Mouse (Mus musculus) regulatory T cell (primary cell): ENCODE results near the gene Slc25a21.

Source experiments
- in situ Hi-C: fragments of 300-600 bp; cut with MboI, MseI; formaldehyde crosslinking; loops from one replicate; pipeline ENCODE4 v1.15.1; 2025; ENCODE audit warnings: high pct_unique_total_duplicates

The Slc25a21 gene

GRCm38 (mm10) chr12:57072616-57073015, 124.7 kb downstream of the Slc25a21 start:
- in situ Hi-C loops: no loop called here

- in situ Hi-C loops: no loop called here
Observed at GRCm38 (mm10) chr12:57068607-57069006, 128.7 kb downstream of the Slc25a21 start.

- in situ Hi-C loops: no loop called here
Observed at GRCm38 (mm10) chr12:57019737-57020136, 177.5 kb downstream of the Slc25a21 start.

- in situ Hi-C loops: no loop called here
Observed at GRCm38 (mm10) chr12:57016845-57017244, 180.4 kb downstream of the Slc25a21 start.

- in situ Hi-C loops: no loop called here
Observed at GRCm38 (mm10) chr12:57016324-57016723, 180.9 kb downstream of the Slc25a21 start.

- in situ Hi-C loops: no loop called here
Observed at GRCm38 (mm10) chr12:57009010-57009409, 188.3 kb downstream of the Slc25a21 start.

GRCm38 (mm10) chr12:56986049-56986448, 211.2 kb downstream of the Slc25a21 start:
- in situ Hi-C loops: loop anchor here (25.0 kb wide), 1 partner anchor 924 kb away; no protein-coding TSS in a partner anchor

GRCm38 (mm10) chr12:56982066-56982626, 215.1 kb downstream of the Slc25a21 start:
- in situ Hi-C loops: loop anchor here (25.0 kb wide), 1 partner anchor 920 kb away; no protein-coding TSS in a partner anchor

GRCm38 (mm10) chr12:56975256-56975655, 222.0 kb downstream of the Slc25a21 start:
- in situ Hi-C loops: loop anchor here (25.0 kb wide), 1 partner anchor 913 kb away; no protein-coding TSS in a partner anchor

GRCm38 (mm10) chr12:56963236-56963635, 234.0 kb downstream of the Slc25a21 start:
- in situ Hi-C loops: no loop called here

GRCm38 (mm10) chr12:56959230-56960051, 237.8 kb downstream of the Slc25a21 start:
- in situ Hi-C loops: no loop called here

GRCm38 (mm10) chr12:56958244-56958643, 239.0 kb downstream of the Slc25a21 start:
- in situ Hi-C loops: no loop called here

- in situ Hi-C loops: no loop called here
Observed at GRCm38 (mm10) chr12:56951749-56952657, 245.3 kb downstream of the Slc25a21 start.

- in situ Hi-C loops: no loop called here
Observed at GRCm38 (mm10) chr12:56944265-56944664, 253.0 kb downstream of the Slc25a21 start.

- in situ Hi-C loops: no loop called here
Observed at GRCm38 (mm10) chr12:56940861-56941260, 256.4 kb downstream of the Slc25a21 start.

- in situ Hi-C loops: no loop called here
Observed at GRCm38 (mm10) chr12:56918145-56918544, 279.1 kb downstream of the Slc25a21 start.

GRCm38 (mm10) chr12:56906476-56906875, 290.8 kb downstream of the Slc25a21 start:
- in situ Hi-C loops: no loop called here

- in situ Hi-C loops: no loop called here
Observed at GRCm38 (mm10) chr12:56905652-56906305, 291.5 kb downstream of the Slc25a21 start.

- in situ Hi-C loops: no loop called here
Observed at GRCm38 (mm10) chr12:56905222-56905621, 292.1 kb downstream of the Slc25a21 start.

- in situ Hi-C loops: no loop called here
Observed at GRCm38 (mm10) chr12:56902774-56903456, 294.4 kb downstream of the Slc25a21 start.

- in situ Hi-C loops: no loop called here
Observed at GRCm38 (mm10) chr12:56897976-56898375, 299.3 kb downstream of the Slc25a21 start.
